Mouse (Mus musculus) mesoderm, embryonic 11.5 days (tissue): ENCODE results near the gene Adam23.
"Not testable (repeated sequence)": the region's sequence is repeated elsewhere in the genome, so short reads cannot be mapped to it uniquely, and the experiment has no call there.

Experiments
- DNase-seq: peaks from one replicate; pipeline ENCODE4 v3.0.0-alpha.2; 2012; ENCODE audit warnings: low read depth, low spot score

Adam23 gene

GRCm38 (mm10) chr1:63576803-63577202 is 131.1 kb downstream of the Adam23 start:
- no peak for DNase-seq

- DNase-seq = no peak
Observed at GRCm38 (mm10) chr1:63579153-63579552, 133.5 kb downstream of the Adam23 start.

DNA sequence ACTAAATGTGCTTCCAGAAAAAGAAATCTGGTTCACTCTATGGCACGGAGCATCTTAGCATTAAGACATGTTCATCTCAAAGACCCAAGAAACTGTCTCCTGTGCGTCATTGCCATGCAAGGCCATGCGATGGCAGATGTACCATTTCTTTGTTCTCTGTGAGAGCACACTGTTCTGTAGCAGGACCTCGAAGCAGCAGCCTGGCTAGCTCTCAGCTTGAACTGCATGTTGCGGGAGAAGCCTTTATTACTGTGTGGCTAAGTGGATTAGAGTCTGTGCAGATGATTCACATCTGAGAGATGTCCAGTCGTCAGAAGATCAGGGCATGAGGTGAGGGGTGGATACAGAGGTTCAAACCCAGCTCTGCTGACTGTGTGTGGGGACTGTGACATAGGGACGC is 141.2 kb downstream of the Adam23 start:
- no peak for DNase-seq

DNA sequence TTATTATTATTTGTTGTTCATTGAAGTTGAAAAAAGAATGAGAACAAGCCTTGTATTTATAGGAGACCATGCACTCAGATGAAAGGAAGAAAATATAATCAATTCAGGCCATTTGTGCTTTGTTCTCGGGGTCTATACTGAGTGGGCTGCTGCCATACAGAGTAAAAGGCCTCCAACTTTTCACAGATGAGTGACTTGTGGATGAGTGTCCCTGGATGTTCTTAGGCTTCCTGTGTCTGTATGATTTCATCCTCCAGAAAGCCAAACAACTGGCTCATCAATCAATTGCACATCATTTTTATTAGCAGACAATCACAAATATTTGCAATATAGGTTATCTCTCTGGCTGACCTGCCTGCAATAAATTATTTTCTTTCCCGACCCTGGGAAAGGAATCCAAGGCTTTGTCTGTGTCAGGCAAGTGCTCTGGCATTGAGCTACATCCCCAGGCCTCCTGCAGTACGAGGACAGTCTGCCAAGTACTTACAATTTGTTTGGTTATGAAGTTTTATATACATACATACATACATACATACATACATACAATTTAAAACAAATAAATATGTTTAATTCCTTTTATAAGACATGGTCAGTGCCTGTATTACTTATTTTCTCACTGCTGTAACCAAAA is 158.3 kb downstream of the Adam23 start:
- no peak for DNase-seq

DNA sequence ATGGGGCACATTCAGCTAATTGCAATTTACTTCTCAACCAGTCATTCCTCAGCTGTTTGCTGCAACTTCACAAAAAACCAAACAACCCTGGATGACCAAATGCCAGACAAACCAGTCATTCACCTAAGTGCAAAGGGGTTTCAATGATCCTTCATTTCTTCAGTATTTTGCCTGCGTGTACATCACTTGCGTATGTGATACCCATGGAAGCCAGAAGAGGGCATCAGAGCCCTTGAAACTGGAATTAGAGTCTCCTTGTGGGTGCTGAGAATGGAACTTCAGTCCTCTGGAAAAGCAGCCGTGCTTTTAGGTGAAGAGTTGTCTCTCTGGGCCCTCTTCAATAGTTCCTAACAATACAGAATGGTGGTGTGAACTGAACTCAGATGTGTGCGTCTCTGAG is 163.9 kb downstream of the Adam23 start:
- no peak for DNase-seq

- peak; percentile 78 for DNase-seq
Observed at GRCm38 (mm10) chr1:63614594-63614993, 168.9 kb downstream of the Adam23 start.

- no peak for DNase-seq
Observed at GRCm38 (mm10) chr1:63615668-63616067, 170.0 kb downstream of the Adam23 start, which contains the start of gene Gm39653. Gene Gm39653, plus strand, starts transcription at chr1:63615968.

- peak; percentile 27 for DNase-seq
Observed at GRCm38 (mm10) chr1:63628211-63628610, 182.5 kb downstream of the Adam23 start.

DNA sequence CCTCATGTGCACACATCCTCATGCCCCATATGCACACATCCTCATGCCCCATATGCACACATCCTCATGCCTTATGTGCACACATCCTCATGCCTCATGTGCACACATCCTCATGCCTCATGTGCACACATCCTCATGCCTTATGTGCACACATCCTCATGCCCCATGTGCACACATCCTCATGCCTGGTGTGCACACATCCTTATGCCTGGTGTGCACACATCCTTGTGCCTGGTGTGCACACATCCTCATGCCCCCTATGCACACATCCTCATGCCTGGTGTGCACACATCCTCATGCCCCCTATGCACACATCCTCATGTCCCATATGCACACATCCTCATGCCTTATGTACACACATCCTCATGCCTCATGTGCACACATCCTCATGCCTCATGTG is 184.7 kb downstream of the Adam23 start:
- DNase-seq = not testable (repeated sequence)

- DNase-seq = no peak
Observed at GRCm38 (mm10) chr1:63639921-63640320, 194.2 kb downstream of the Adam23 start.
